Mouse (Mus musculus) ES-Bruce4 (cell line): ENCODE results near the gene Rcsd1.

Source experiments
- CTCF ChIP-seq: IDR thresholded peaks from one replicate; pipeline ENCODE4 v1.8.1; 2011; ENCODE audit warnings: low read depth, low read length
- EP300 ChIP-seq: IDR thresholded peaks from 2 replicates; pipeline ENCODE4 v1.6.1; 2011; ENCODE audit warnings: low read depth, low read length; ENCODE audit not compliant: insufficient read depth
- POLR2A ChIP-seq: IDR thresholded peaks from one replicate; pipeline ENCODE4 v1.8.1; 2011; ENCODE audit warnings: low read length; ENCODE audit not compliant: insufficient read depth

GRCm38 (mm10) chr1:165726986-165727385 lies 17.4 kb upstream of the Rcsd1 start:
- TF ChIP-seq POLR2A (no peak), EP300 (no peak), CTCF (no peak)
